Mouse (Mus musculus): Measurements from ENCODE around the gene Fgf11. TPM values are rescaled to one million over a fixed set of nuclear protein-coding genes. Genes with fewer than 3 reads are reported as not detected.

Fgf11 gene
- polyA plus RNA-seq, 1 experiment from 2014 or later = 3.0 TPM

GRCm38 (mm10) chr11:69758971-69759721 is 42.5 kb downstream of the Fgf11 start:
- under 1% methylated on average over 37 of the region's 37 CpGs for WGBS
- DNase-seq (ENCODE audit: low spot score) = peak; percentile 92
- H3K4me3 ChIP-seq (ENCODE audit: low read depth, low read length) = peak overlapping the region; percentile 59

GRCm38 (mm10) chr11:69758478-69758970 is 43.1 kb downstream of the Fgf11 start, which contains the start of gene Polr2a:
TSS of gene Polr2a (minus strand) at chr11:69758637.
- WGBS = 0% methylated on average over 36 of the region's 36 CpGs
- peak within 1 kb of the TSS; percentile 63 for H3K9ac ChIP-seq (ENCODE audit: low read length)
- H3K4me2 ChIP-seq (ENCODE audit: low read depth) = peak within 1 kb of the TSS; percentile 93
- peak within 1 kb of the TSS; percentile 59 for H3K4me3 ChIP-seq (ENCODE audit: low read depth, low read length)
- DNase-seq (ENCODE audit: low spot score) = peak; percentile 99
- no peaks in the 10 kb centered on the region for H3K27me3 ChIP-seq (ENCODE audit: control insufficient read depth, insufficient read depth, low read length)
- no peaks in the 10 kb centered on the region for H3K36me3 ChIP-seq (ENCODE audit: control insufficient read depth, insufficient read depth, low read length)
- no peaks in the 10 kb centered on the region for H3K9me3 ChIP-seq (ENCODE audit: control insufficient read depth, low read length)
- H3K4me1 ChIP-seq (ENCODE audit: control insufficient read depth, insufficient read depth, low read length) = peaks cover 30% of the 10 kb centered on the region
- peak within 1 kb of the TSS; percentile 92 for H3K27ac ChIP-seq (ENCODE audit: low read depth, low read length)
- peak; percentile 95 for ATAC-seq (ENCODE audit: insufficient read depth, low FRiP score, low TSS enrichment)

More at GRCm38 (mm10) chr11:69758971-69759721, 42.5 kb downstream of the Fgf11 start:
- Histone ChIP-seq H3K9me3 (ENCODE audit: control insufficient read depth, low read length) (no peaks in the 10 kb centered on the region), H3K27me3 (ENCODE audit: control insufficient read depth, insufficient read depth, low read length) (no peaks in the 10 kb centered on the region), H3K4me2 (ENCODE audit: low read depth) (peak overlapping the region; percentile 93), H3K27ac (ENCODE audit: low read depth, low read length) (peak overlapping the region; percentile 92), H3K4me1 (ENCODE audit: control insufficient read depth, insufficient read depth, low read length) (peaks cover 30% of the 10 kb centered on the region), H3K36me3 (ENCODE audit: control insufficient read depth, insufficient read depth, low read length) (no peaks in the 10 kb centered on the region), H3K9ac (ENCODE audit: low read length) (peak overlapping the region; percentile 63)
- ATAC-seq (ENCODE audit: insufficient read depth, low FRiP score, low TSS enrichment) = peak; percentile 89

GRCm38 (mm10) chr11:69758090-69758456 is 43.6 kb downstream of the Fgf11 start:
- Histone ChIP-seq H3K27ac (ENCODE audit: low read depth, low read length) (peak overlapping the region; percentile 92), H3K9me3 (ENCODE audit: control insufficient read depth, low read length) (no peaks in the 10 kb centered on the region), H3K4me1 (ENCODE audit: control insufficient read depth, insufficient read depth, low read length) (peaks cover 30% of the 10 kb centered on the region), H3K4me2 (ENCODE audit: low read depth) (peak overlapping the region; percentile 93), H3K27me3 (ENCODE audit: control insufficient read depth, insufficient read depth, low read length) (no peaks in the 10 kb centered on the region), H3K9ac (ENCODE audit: low read length) (peak overlapping the region; percentile 63), H3K36me3 (ENCODE audit: control insufficient read depth, insufficient read depth, low read length) (no peaks in the 10 kb centered on the region), H3K4me3 (ENCODE audit: low read depth, low read length) (peak overlapping the region; percentile 59)
- DNase-seq (ENCODE audit: low spot score) (peak; percentile 95), ATAC-seq (ENCODE audit: insufficient read depth, low FRiP score, low TSS enrichment) (peak; percentile 79)
- WGBS = 0% methylated on average over 22 of the region's 26 CpGs

- ATAC-seq (ENCODE audit: insufficient read depth, low FRiP score, low TSS enrichment) (no peak), DNase-seq (ENCODE audit: low spot score) (no peak)
- Histone ChIP-seq H3K36me3 (ENCODE audit: control insufficient read depth, insufficient read depth, low read length) (no peaks in the 10 kb centered on the region), H3K4me2 (ENCODE audit: low read depth) (peak overlapping the region; percentile 93), H3K27ac (ENCODE audit: low read depth, low read length) (peak overlapping the region; percentile 92; the same call in 1 of the 2 replicates), H3K27me3 (ENCODE audit: control insufficient read depth, insufficient read depth, low read length) (no peaks in the 10 kb centered on the region), H3K4me1 (ENCODE audit: control insufficient read depth, insufficient read depth, low read length) (peaks cover 30% of the 10 kb centered on the region), H3K4me3 (ENCODE audit: low read depth, low read length) (peak overlapping the region; percentile 59), H3K9me3 (ENCODE audit: control insufficient read depth, low read length) (no peaks in the 10 kb centered on the region), H3K9ac (ENCODE audit: low read length) (peak overlapping the region; percentile 63)
- WGBS = 49% methylated on average over 9 of the region's 9 CpGs
These were observed 44.2 kb downstream of the Fgf11 start for GRCm38 (mm10) chr11:69757303-69758089.

GRCm38 (mm10) chr11:69754701-69755100 is 47.0 kb downstream of the Fgf11 start:
- Histone ChIP-seq H3K4me3 (ENCODE audit: low read depth, low read length) (no peak overlapping the region), H3K4me1 (ENCODE audit: control insufficient read depth, insufficient read depth, low read length) (peaks cover 21% of the 10 kb centered on the region), H3K27me3 (ENCODE audit: control insufficient read depth, insufficient read depth, low read length) (no peaks in the 10 kb centered on the region), H3K9me3 (ENCODE audit: control insufficient read depth, low read length) (no peaks in the 10 kb centered on the region), H3K27ac (ENCODE audit: low read depth, low read length) (no peak overlapping the region), H3K36me3 (ENCODE audit: control insufficient read depth, insufficient read depth, low read length) (no peaks in the 10 kb centered on the region), H3K9ac (ENCODE audit: low read length) (no peak overlapping the region), H3K4me2 (ENCODE audit: low read depth) (no peak overlapping the region)
- DNase-seq (ENCODE audit: low spot score) (no peak), ATAC-seq (ENCODE audit: insufficient read depth, low FRiP score, low TSS enrichment) (no peak)
- WGBS = 65% methylated on average over 3 of the region's 3 CpGs

GRCm38 (mm10) chr11:69754233-69754632 is 47.4 kb downstream of the Fgf11 start:
- no peaks in the 10 kb centered on the region for H3K36me3 ChIP-seq (ENCODE audit: control insufficient read depth, insufficient read depth, low read length)
- no peak for DNase-seq (ENCODE audit: low spot score)
- no peak for ATAC-seq (ENCODE audit: insufficient read depth, low FRiP score, low TSS enrichment)
- no peaks in the 10 kb centered on the region for H3K27me3 ChIP-seq (ENCODE audit: control insufficient read depth, insufficient read depth, low read length)
- no peak overlapping the region for H3K27ac ChIP-seq (ENCODE audit: low read depth, low read length)
- 91% methylated on average over 5 of the region's 5 CpGs for WGBS
- peaks cover 18% of the 10 kb centered on the region for H3K4me1 ChIP-seq (ENCODE audit: control insufficient read depth, insufficient read depth, low read length)
- H3K4me2 ChIP-seq (ENCODE audit: low read depth) = no peak overlapping the region
- H3K4me3 ChIP-seq (ENCODE audit: low read depth, low read length) = no peak overlapping the region
- H3K9ac ChIP-seq (ENCODE audit: low read length) = no peak overlapping the region
- no peaks in the 10 kb centered on the region for H3K9me3 ChIP-seq (ENCODE audit: control insufficient read depth, low read length)

- Histone ChIP-seq H3K9ac (ENCODE audit: low read length) (no peak overlapping the region), H3K4me3 (ENCODE audit: low read depth, low read length) (no peak overlapping the region), H3K4me1 (ENCODE audit: control insufficient read depth, insufficient read depth, low read length) (peaks cover 18% of the 10 kb centered on the region), H3K4me2 (ENCODE audit: low read depth) (no peak overlapping the region), H3K9me3 (ENCODE audit: control insufficient read depth, low read length) (no peaks in the 10 kb centered on the region), H3K27me3 (ENCODE audit: control insufficient read depth, insufficient read depth, low read length) (no peaks in the 10 kb centered on the region), H3K27ac (ENCODE audit: low read depth, low read length) (no peak overlapping the region), H3K36me3 (ENCODE audit: control insufficient read depth, insufficient read depth, low read length) (0 out of 2 replicates have a peak, but pooled peaks cover 2% of the 10 kb centered on the region)
- ATAC-seq (ENCODE audit: insufficient read depth, low FRiP score, low TSS enrichment) = no peak
- no peak for DNase-seq (ENCODE audit: low spot score)
These were observed 49.0 kb downstream of the Fgf11 start for GRCm38 (mm10) chr11:69752686-69753085.

- DNase-seq (ENCODE audit: low spot score) (no peak), ATAC-seq (ENCODE audit: insufficient read depth, low FRiP score, low TSS enrichment) (no peak)
- H3K4me1 ChIP-seq (ENCODE audit: control insufficient read depth, insufficient read depth, low read length) = peaks cover 9% of the 10 kb centered on the region; the same call in 1 of the 2 replicates
- no peaks in the 10 kb centered on the region for H3K9me3 ChIP-seq (ENCODE audit: control insufficient read depth, low read length)
- H3K4me2 ChIP-seq (ENCODE audit: low read depth) = no peak overlapping the region
- H3K27me3 ChIP-seq (ENCODE audit: control insufficient read depth, insufficient read depth, low read length) = no peaks in the 10 kb centered on the region
- 88% methylated on average over 3 of the region's 3 CpGs for WGBS
- no peak overlapping the region for H3K4me3 ChIP-seq (ENCODE audit: low read depth, low read length)
- H3K9ac ChIP-seq (ENCODE audit: low read length) = no peak overlapping the region
- no peak overlapping the region for H3K27ac ChIP-seq (ENCODE audit: low read depth, low read length)
- H3K36me3 ChIP-seq (ENCODE audit: control insufficient read depth, insufficient read depth, low read length) = peaks cover 7% of the 10 kb centered on the region; the same call in 1 of the 2 replicates
These were observed 50.0 kb downstream of the Fgf11 start for GRCm38 (mm10) chr11:69751635-69752034.
